Mouse (Mus musculus) testis, adult 2 months (tissue): ENCODE measurements around the gene Gabrb1.

ENCODE experiments used
- CTCF ChIP-seq: fragments of 200-500 bp; IDR thresholded peaks from 2 replicates; pipeline ENCODE4 v1.5.1; 2012; ENCODE audit warnings: low read depth, mild to moderate bottlenecking, inconsistent platforms, low read length, moderate library complexity; ENCODE audit not compliant: control insufficient read depth, insufficient read depth, insufficient replicate concordance
- POLR2A ChIP-seq: fragments of 200-500 bp; IDR thresholded peaks from 2 replicates; pipeline ENCODE4 v1.6.1; 2012; ENCODE audit warnings: low read depth, mild to moderate bottlenecking, inconsistent platforms, low read length, moderate library complexity; ENCODE audit not compliant: control insufficient read depth

GRCm38 (mm10) chr5:71822862-71823261 lies 164.9 kb downstream of the Gabrb1 start:
- TF ChIP-seq POLR2A, result no peak
- TF ChIP-seq CTCF, result no peak
